Mouse (Mus musculus): ENCODE results near the gene Myh7b. TPM values are rescaled to one million over a fixed set of nuclear protein-coding genes. Genes with fewer than 3 reads are reported as not detected.

The Myh7b gene
- polyA plus RNA-seq, 1 experiment: 0.47 TPM

- peaks cover 41% of the 10 kb centered on the region for H3K36me3 ChIP-seq (ENCODE audit: control insufficient read depth, insufficient read depth, low read length)
- H3K4me1 ChIP-seq (ENCODE audit: control insufficient read depth, insufficient read depth, insufficient read length, low read length): peaks cover 13% of the 10 kb centered on the region
- no peaks in the 10 kb centered on the region for H3K27me3 ChIP-seq (ENCODE audit: control insufficient read depth, insufficient read depth, low read length)
- H3K27ac ChIP-seq (ENCODE audit: insufficient read depth, low read depth, low read length): no peak overlapping the region
- H3K4me3 ChIP-seq (ENCODE audit: low read depth, low read length): no peak overlapping the region
- WGBS: 88% methylated on average over 30 of the region's 30 CpGs
- no peak for TF ChIP-seq CTCF (IDR thresholded peaks at IDR 0.05; ENCODE audit: extremely low read depth, insufficient read length, insufficient replicate concordance, low read depth, low read length)
- no peak for TF ChIP-seq POLR2A (IDR thresholded peaks at IDR 0.05; ENCODE audit: low read depth, low read length)
Observed at GRCm38 (mm10) chr2:155632138-155632936, 21.3 kb downstream of the Myh7b start.

- H3K36me3 ChIP-seq (ENCODE audit: control insufficient read depth, insufficient read depth, low read length): peaks cover 49% of the 10 kb centered on the region
- H3K4me3 ChIP-seq (ENCODE audit: low read depth, low read length): no peak overlapping the region
- peaks cover 9% of the 10 kb centered on the region for H3K4me1 ChIP-seq (ENCODE audit: control insufficient read depth, insufficient read depth, insufficient read length, low read length)
- H3K27ac ChIP-seq (ENCODE audit: insufficient read depth, low read depth, low read length): no peak overlapping the region
- no peak for TF ChIP-seq POLR2A (IDR thresholded peaks at IDR 0.05; ENCODE audit: low read depth, low read length)
- no peak for TF ChIP-seq CTCF (IDR thresholded peaks at IDR 0.05; ENCODE audit: extremely low read depth, insufficient read length, insufficient replicate concordance, low read depth, low read length)
- 83% methylated on average over 19 of the region's 19 CpGs for WGBS
- H3K27me3 ChIP-seq (ENCODE audit: control insufficient read depth, insufficient read depth, low read length): no peaks in the 10 kb centered on the region
Observed at GRCm38 (mm10) chr2:155633121-155633520, 22.1 kb downstream of the Myh7b start.

- H3K36me3 ChIP-seq (ENCODE audit: control insufficient read depth, insufficient read depth, low read length): peaks cover 51% of the 10 kb centered on the region
- no peak overlapping the region for H3K4me3 ChIP-seq (ENCODE audit: low read depth, low read length)
- WGBS: 89% methylated on average over 9 of the region's 9 CpGs
- TF ChIP-seq POLR2A (IDR thresholded peaks at IDR 0.05; ENCODE audit: low read depth, low read length): no peak
- TF ChIP-seq CTCF (IDR thresholded peaks at IDR 0.05; ENCODE audit: extremely low read depth, insufficient read length, insufficient replicate concordance, low read depth, low read length): no peak
- H3K4me1 ChIP-seq (ENCODE audit: control insufficient read depth, insufficient read depth, insufficient read length, low read length): peaks cover 9% of the 10 kb centered on the region
- no peak overlapping the region for H3K27ac ChIP-seq (ENCODE audit: insufficient read depth, low read depth, low read length)
- no peaks in the 10 kb centered on the region for H3K27me3 ChIP-seq (ENCODE audit: control insufficient read depth, insufficient read depth, low read length)
Observed at GRCm38 (mm10) chr2:155633731-155634130, 22.7 kb downstream of the Myh7b start.

GRCm38 (mm10) chr2:155634562-155634961 is 23.6 kb downstream of the Myh7b start:
- WGBS: 93% methylated on average over 8 of the region's 8 CpGs
- Histone ChIP-seq H3K27me3 (ENCODE audit: control insufficient read depth, insufficient read depth, low read length) (no peaks in the 10 kb centered on the region), H3K4me3 (ENCODE audit: low read depth, low read length) (no peak overlapping the region), H3K36me3 (ENCODE audit: control insufficient read depth, insufficient read depth, low read length) (peaks cover 58% of the 10 kb centered on the region), H3K27ac (ENCODE audit: insufficient read depth, low read depth, low read length) (no peak overlapping the region), H3K4me1 (ENCODE audit: control insufficient read depth, insufficient read depth, insufficient read length, low read length) (peaks cover 2% of the 10 kb centered on the region; the same call in 1 of the 2 replicates)
- TF ChIP-seq CTCF (IDR thresholded peaks at IDR 0.05; ENCODE audit: extremely low read depth, insufficient read length, insufficient replicate concordance, low read depth, low read length) (no peak), POLR2A (IDR thresholded peaks at IDR 0.05; ENCODE audit: low read depth, low read length) (no peak)

- peaks cover 7% of the 10 kb centered on the region for H3K4me1 ChIP-seq (ENCODE audit: control insufficient read depth, insufficient read depth, insufficient read length, low read length)
- peaks cover 69% of the 10 kb centered on the region for H3K36me3 ChIP-seq (ENCODE audit: control insufficient read depth, insufficient read depth, low read length)
- H3K27me3 ChIP-seq (ENCODE audit: control insufficient read depth, insufficient read depth, low read length): no peaks in the 10 kb centered on the region
- 93% methylated on average over 8 of the region's 8 CpGs for WGBS
- TF ChIP-seq POLR2A (IDR thresholded peaks at IDR 0.05; ENCODE audit: low read depth, low read length) (no peak), CTCF (IDR thresholded peaks at IDR 0.05; ENCODE audit: extremely low read depth, insufficient read length, insufficient replicate concordance, low read depth, low read length) (no peak)
- no peak overlapping the region for H3K4me3 ChIP-seq (ENCODE audit: low read depth, low read length)
- no peak overlapping the region for H3K27ac ChIP-seq (ENCODE audit: insufficient read depth, low read depth, low read length)
Observed at GRCm38 (mm10) chr2:155635961-155636360, 24.9 kb downstream of the Myh7b start.

- Histone ChIP-seq H3K36me3 (ENCODE audit: control insufficient read depth, insufficient read depth, low read length) (peaks cover 69% of the 10 kb centered on the region), H3K27ac (ENCODE audit: insufficient read depth, low read depth, low read length) (no peak overlapping the region), H3K4me1 (ENCODE audit: control insufficient read depth, insufficient read depth, insufficient read length, low read length) (peaks cover 14% of the 10 kb centered on the region), H3K4me3 (ENCODE audit: low read depth, low read length) (no peak overlapping the region), H3K27me3 (ENCODE audit: control insufficient read depth, insufficient read depth, low read length) (no peaks in the 10 kb centered on the region)
- TF ChIP-seq POLR2A (IDR thresholded peaks at IDR 0.05; ENCODE audit: low read depth, low read length) (no peak), CTCF (IDR thresholded peaks at IDR 0.05; ENCODE audit: extremely low read depth, insufficient read length, insufficient replicate concordance, low read depth, low read length) (no peak)
Observed at GRCm38 (mm10) chr2:155636881-155637280, 25.9 kb downstream of the Myh7b start.

- Histone ChIP-seq H3K36me3 (ENCODE audit: control insufficient read depth, insufficient read depth, low read length) (peaks cover 73% of the 10 kb centered on the region), H3K27ac (ENCODE audit: insufficient read depth, low read depth, low read length) (no peak overlapping the region), H3K4me3 (ENCODE audit: low read depth, low read length) (no peak overlapping the region), H3K4me1 (ENCODE audit: control insufficient read depth, insufficient read depth, insufficient read length, low read length) (peaks cover 18% of the 10 kb centered on the region), H3K27me3 (ENCODE audit: control insufficient read depth, insufficient read depth, low read length) (no peaks in the 10 kb centered on the region)
- TF ChIP-seq CTCF (IDR thresholded peaks at IDR 0.05; ENCODE audit: extremely low read depth, insufficient read length, insufficient replicate concordance, low read depth, low read length): no peak
- no peak for TF ChIP-seq POLR2A (IDR thresholded peaks at IDR 0.05; ENCODE audit: low read depth, low read length)
- WGBS: 70% methylated on average over 4 of the region's 4 CpGs
Observed at GRCm38 (mm10) chr2:155637411-155637810, 26.4 kb downstream of the Myh7b start.

All from small intestine, adult 2 months (tissue).